ENCODE assay signal across 18 mouse cellular contexts in the genomic region with DNA sequence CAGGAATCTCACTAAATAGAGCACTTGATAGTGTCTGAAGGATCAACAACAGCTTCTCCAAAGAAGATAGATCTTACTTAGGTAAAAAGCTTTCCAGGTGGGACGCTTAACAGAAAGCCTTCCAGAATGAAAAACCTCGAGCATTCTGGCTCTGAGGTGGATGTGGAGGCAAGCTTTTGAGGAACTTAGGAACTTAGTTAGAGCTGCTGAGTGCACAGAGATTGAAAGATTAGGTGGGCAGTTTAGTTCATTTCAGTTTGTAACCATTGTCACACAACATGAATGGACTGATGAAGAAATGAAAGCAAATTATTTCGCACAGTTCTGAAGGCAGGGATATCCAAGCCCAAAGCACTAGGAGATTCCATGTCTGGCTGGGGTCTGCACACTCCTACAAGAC.
"Had no signal": no experiment of that assay in that cellular context is flagged by ENCODE, and none has a peak within 500 bp of the region (broad histone marks: within the 10 kb centered on the region; RNA-seq: fewer than 3 reads in every experiment).

No protein-coding gene starts in this region.

- H3K27ac ChIP-seq: liver, embryonic 13.5 days; liver, embryonic 15.5 days; lung, embryonic 15.5 days; midbrain, embryonic 13.5 days; midbrain, embryonic 15.5 days; neural tube, embryonic 12.5 days had no signal

- H3K4me1 ChIP-seq: lung, embryonic 15.5 days; midbrain, embryonic 15.5 days had no signal

- H3K27me3 ChIP-seq: liver, embryonic 13.5 days; liver, embryonic 15.5 days; lung, embryonic 15.5 days; midbrain, embryonic 13.5 days; midbrain, embryonic 15.5 days; neural tube, embryonic 12.5 days had no signal

- H3K4me2 ChIP-seq: liver, embryonic 13.5 days; liver, embryonic 15.5 days; lung, embryonic 15.5 days; midbrain, embryonic 11.5 days; midbrain, embryonic 13.5 days; midbrain, embryonic 15.5 days; neural tube, embryonic 12.5 days had no signal

- ATAC-seq: liver, postnatal 0 days; lung, postnatal 0 days; midbrain, embryonic 13.5 days; midbrain, embryonic 15.5 days had no signal

- H3K9me3 ChIP-seq: liver, embryonic 13.5 days; liver, embryonic 15.5 days; lung, embryonic 15.5 days; midbrain, embryonic 13.5 days; midbrain, embryonic 15.5 days; neural tube, embryonic 12.5 days had no signal

- H3K36me3 ChIP-seq: liver, embryonic 13.5 days; lung, embryonic 15.5 days; midbrain, embryonic 13.5 days; midbrain, embryonic 15.5 days; neural tube, embryonic 12.5 days had no signal

- H3K4me3 ChIP-seq: liver, embryonic 13.5 days; liver, embryonic 15.5 days; lung, embryonic 15.5 days; midbrain, embryonic 13.5 days; midbrain, embryonic 15.5 days; neural tube, embryonic 12.5 days had no signal

- H3K9ac ChIP-seq: liver, embryonic 13.5 days; liver, embryonic 15.5 days; liver, postnatal 0 days; lung, embryonic 15.5 days; midbrain, embryonic 13.5 days; midbrain, embryonic 15.5 days; neural tube, embryonic 12.5 days had no signal

- DNase-seq: liver, embryonic 13.5 days; liver, postnatal 0 days; lung, postnatal 4 days; retina, postnatal 1 day; right cerebral cortex, adult 18-20 months; right cerebral cortex, postnatal 25 days; right cerebral cortex, postnatal 4 days; spleen, adult 18-20 months; thymus, adult 18-20 months; thymus, postnatal 14 days; thymus, postnatal 36 days had no signal
